Mouse (Mus musculus): Measurements from ENCODE around the gene Pgpep1. TPM values are rescaled to one million over a fixed set of nuclear protein-coding genes. Genes with fewer than 3 reads are reported as not detected.

Gene Pgpep1
- polyA plus RNA-seq, 1 experiment = 129 TPM

- Histone ChIP-seq H3K27ac (ENCODE audit: insufficient read depth, low read depth, low read length) (no peak overlapping the region), H3K4me1 (ENCODE audit: control insufficient read depth, insufficient read depth, insufficient read length, low read length) (peaks cover 49% of the 10 kb centered on the region), H3K4me3 (ENCODE audit: low read depth, low read length) (no peak overlapping the region), H3K27me3 (ENCODE audit: control insufficient read depth, insufficient read depth, low read length) (no peaks in the 10 kb centered on the region), H3K36me3 (ENCODE audit: control insufficient read depth, insufficient read depth, low read length) (peaks cover 3% of the 10 kb centered on the region; the same call in 1 of the 2 replicates)
- WGBS = 59% methylated on average over 3 of the region's 3 CpGs
- TF ChIP-seq CTCF (IDR thresholded peaks at IDR 0.05; ENCODE audit: extremely low read depth, insufficient read length, insufficient replicate concordance, low read depth, low read length) (no peak), POLR2A (IDR thresholded peaks at IDR 0.05; ENCODE audit: low read depth, low read length) (no peak)
These were observed 21.2 kb upstream of the Pgpep1 start for GRCm38 (mm10) chr8:70681410-70681809.

GRCm38 (mm10) chr8:70680039-70680438, 19.9 kb upstream of the Pgpep1 start:
- TF ChIP-seq POLR2A (IDR thresholded peaks at IDR 0.05; ENCODE audit: low read depth, low read length) = no peak
- TF ChIP-seq CTCF (IDR thresholded peaks at IDR 0.05; ENCODE audit: extremely low read depth, insufficient read length, insufficient replicate concordance, low read depth, low read length) = no peak
- no peak overlapping the region for H3K4me3 ChIP-seq (ENCODE audit: low read depth, low read length)
- H3K4me1 ChIP-seq (ENCODE audit: control insufficient read depth, insufficient read depth, insufficient read length, low read length) = peaks cover 53% of the 10 kb centered on the region
- peak overlapping the region; percentile 98 for H3K27ac ChIP-seq (ENCODE audit: insufficient read depth, low read depth, low read length)
- peaks cover 3% of the 10 kb centered on the region; the same call in 1 of the 2 replicates for H3K36me3 ChIP-seq (ENCODE audit: control insufficient read depth, insufficient read depth, low read length)
- 15% methylated on average over 3 of the region's 3 CpGs for WGBS
- no peaks in the 10 kb centered on the region for H3K27me3 ChIP-seq (ENCODE audit: control insufficient read depth, insufficient read depth, low read length)

DNA sequence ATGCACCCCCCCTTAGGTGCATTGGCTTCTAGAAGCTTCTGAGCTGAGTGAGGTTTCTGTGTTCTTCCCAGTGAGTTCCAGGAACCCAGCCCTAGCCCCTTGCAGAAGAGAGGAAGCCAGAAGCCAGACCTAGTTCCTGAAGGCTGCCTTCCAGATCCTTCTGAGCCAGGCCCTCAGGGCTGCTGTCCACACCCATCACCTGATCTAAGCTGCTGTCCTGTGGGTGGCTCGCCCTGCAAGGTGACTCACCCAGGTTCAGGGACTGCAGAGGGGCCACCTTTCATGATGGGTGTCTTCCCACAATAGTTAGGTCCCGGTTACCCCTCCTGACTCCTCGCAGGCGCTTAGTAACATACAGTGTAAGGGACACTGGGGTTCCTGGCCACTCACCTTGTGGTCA, 19.2 kb upstream of the Pgpep1 start:
- H3K27ac ChIP-seq (ENCODE audit: insufficient read depth, low read depth, low read length) = peak overlapping the region; percentile 98
- 69% methylated on average over 4 of the region's 4 CpGs for WGBS
- peaks cover 60% of the 10 kb centered on the region for H3K4me1 ChIP-seq (ENCODE audit: control insufficient read depth, insufficient read depth, insufficient read length, low read length)
- H3K27me3 ChIP-seq (ENCODE audit: control insufficient read depth, insufficient read depth, low read length) = no peaks in the 10 kb centered on the region
- no peak overlapping the region for H3K4me3 ChIP-seq (ENCODE audit: low read depth, low read length)
- TF ChIP-seq CTCF (IDR thresholded peaks at IDR 0.05; ENCODE audit: extremely low read depth, insufficient read length, insufficient replicate concordance, low read depth, low read length) (no peak), POLR2A (IDR thresholded peaks at IDR 0.05; ENCODE audit: low read depth, low read length) (peak; percentile 48; the same call in 1 of the 2 replicates)
- peaks cover 3% of the 10 kb centered on the region; the same call in 1 of the 2 replicates for H3K36me3 ChIP-seq (ENCODE audit: control insufficient read depth, insufficient read depth, low read length)

- Histone ChIP-seq H3K27me3 (ENCODE audit: control insufficient read depth, insufficient read depth, low read length) (no peaks in the 10 kb centered on the region), H3K4me3 (ENCODE audit: low read depth, low read length) (no peak overlapping the region), H3K36me3 (ENCODE audit: control insufficient read depth, insufficient read depth, low read length) (peaks cover 3% of the 10 kb centered on the region; the same call in 1 of the 2 replicates), H3K4me1 (ENCODE audit: control insufficient read depth, insufficient read depth, insufficient read length, low read length) (peaks cover 67% of the 10 kb centered on the region), H3K27ac (ENCODE audit: insufficient read depth, low read depth, low read length) (peak overlapping the region; percentile 98)
- no peak for TF ChIP-seq POLR2A (IDR thresholded peaks at IDR 0.05; ENCODE audit: low read depth, low read length)
- TF ChIP-seq CTCF (IDR thresholded peaks at IDR 0.05; ENCODE audit: extremely low read depth, insufficient read length, insufficient replicate concordance, low read depth, low read length) = no peak
These were observed 18.5 kb upstream of the Pgpep1 start for GRCm38 (mm10) chr8:70678679-70679078.

- no peaks in the 10 kb centered on the region for H3K27me3 ChIP-seq (ENCODE audit: control insufficient read depth, insufficient read depth, low read length)
- H3K4me1 ChIP-seq (ENCODE audit: control insufficient read depth, insufficient read depth, insufficient read length, low read length) = peaks cover 65% of the 10 kb centered on the region
- no peak overlapping the region for H3K4me3 ChIP-seq (ENCODE audit: low read depth, low read length)
- TF ChIP-seq POLR2A (IDR thresholded peaks at IDR 0.05; ENCODE audit: low read depth, low read length) = no peak
- no peak for TF ChIP-seq CTCF (IDR thresholded peaks at IDR 0.05; ENCODE audit: extremely low read depth, insufficient read length, insufficient replicate concordance, low read depth, low read length)
- peaks cover 3% of the 10 kb centered on the region; the same call in 1 of the 2 replicates for H3K36me3 ChIP-seq (ENCODE audit: control insufficient read depth, insufficient read depth, low read length)
- WGBS = 83% methylated on average over 15 of the region's 15 CpGs
- H3K27ac ChIP-seq (ENCODE audit: insufficient read depth, low read depth, low read length) = no peak overlapping the region
These were observed 17.4 kb upstream of the Pgpep1 start for GRCm38 (mm10) chr8:70677451-70678080.

DNA sequence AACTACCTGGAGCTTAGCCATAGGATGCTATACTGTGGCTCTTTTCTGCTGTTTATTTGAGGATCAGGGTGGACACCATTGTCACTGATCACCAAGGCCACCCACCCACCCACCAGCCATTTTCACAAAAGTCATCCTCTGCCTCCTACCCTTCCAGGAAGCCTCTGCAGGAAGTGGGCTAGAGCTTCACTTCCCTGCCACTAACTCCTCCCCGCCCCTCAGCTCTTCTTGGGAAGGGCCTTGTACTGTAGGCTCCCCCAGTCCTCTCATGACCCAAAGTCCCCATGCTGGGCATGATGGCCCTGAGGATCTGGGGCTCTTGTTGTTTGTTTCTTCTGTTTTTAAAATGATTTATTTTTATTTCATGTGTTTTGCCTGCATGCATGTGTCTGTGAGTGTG, 15.1 kb upstream of the Pgpep1 start:
- WGBS = 81% methylated on average over 1 of the region's 1 CpGs
- Histone ChIP-seq H3K27me3 (ENCODE audit: control insufficient read depth, insufficient read depth, low read length) (no peaks in the 10 kb centered on the region), H3K4me3 (ENCODE audit: low read depth, low read length) (no peak overlapping the region), H3K36me3 (ENCODE audit: control insufficient read depth, insufficient read depth, low read length) (peaks cover 3% of the 10 kb centered on the region; the same call in 1 of the 2 replicates), H3K4me1 (ENCODE audit: control insufficient read depth, insufficient read depth, insufficient read length, low read length) (peaks cover 50% of the 10 kb centered on the region), H3K27ac (ENCODE audit: insufficient read depth, low read depth, low read length) (peak overlapping the region; percentile 93)
- TF ChIP-seq CTCF (IDR thresholded peaks at IDR 0.05; ENCODE audit: extremely low read depth, insufficient read length, insufficient replicate concordance, low read depth, low read length) (no peak), POLR2A (IDR thresholded peaks at IDR 0.05; ENCODE audit: low read depth, low read length) (no peak)

DNA sequence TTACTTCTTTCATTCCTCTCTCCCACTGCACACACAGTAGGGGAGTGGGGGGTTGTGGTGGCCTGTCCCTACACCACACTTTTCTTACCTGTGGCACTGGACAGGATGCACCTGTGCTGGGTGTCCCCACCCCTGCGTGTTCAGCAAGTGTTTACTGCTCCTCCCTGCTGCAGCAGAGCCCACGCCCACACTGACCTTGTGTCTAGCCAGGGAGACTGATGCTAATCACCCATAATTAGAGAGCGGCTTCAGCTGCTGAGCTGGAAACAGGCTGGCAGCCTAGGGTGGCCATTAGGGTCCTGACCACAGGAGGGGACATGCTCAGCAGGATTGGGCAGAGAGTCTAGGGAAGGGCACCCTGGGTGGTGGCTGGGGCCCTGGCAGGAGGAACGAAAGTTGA, 14.5 kb upstream of the Pgpep1 start:
- Histone ChIP-seq H3K27ac (ENCODE audit: insufficient read depth, low read depth, low read length) (peak overlapping the region; percentile 93), H3K4me1 (ENCODE audit: control insufficient read depth, insufficient read depth, insufficient read length, low read length) (peaks cover 45% of the 10 kb centered on the region), H3K27me3 (ENCODE audit: control insufficient read depth, insufficient read depth, low read length) (no peaks in the 10 kb centered on the region), H3K36me3 (ENCODE audit: control insufficient read depth, insufficient read depth, low read length) (peaks cover 3% of the 10 kb centered on the region; the same call in 1 of the 2 replicates), H3K4me3 (ENCODE audit: low read depth, low read length) (no peak overlapping the region)
- TF ChIP-seq POLR2A (IDR thresholded peaks at IDR 0.05; ENCODE audit: low read depth, low read length) (no peak), CTCF (IDR thresholded peaks at IDR 0.05; ENCODE audit: extremely low read depth, insufficient read length, insufficient replicate concordance, low read depth, low read length) (no peak)
- 23% methylated on average over 4 of the region's 4 CpGs for WGBS
